Comparison of ENCODE assay signal across 8 mouse cellular contexts in genomic region chr5:119712679-119713246, GRCm38 (mm10). TPM values are rescaled to one million over a fixed set of nuclear protein-coding genes. Genes with fewer than 3 reads are reported as not detected.
DNase-seq lines count a peak whose midpoint lies in the region; ATAC-seq and TF ChIP-seq lines count a peak whose summit lies in the region.

No protein-coding gene starts in this region.

- WGBS in embryonic facial prominence, embryonic 12.5 days: 6% methylated on average over 22 of the region's 22 CpGs
- 5% methylated on average over 22 of the region's 22 CpGs for WGBS in heart, embryonic 11.5 days (ENCODE audit: insufficient replicate concordance)
- WGBS in liver, embryonic 13.5 days (ENCODE audit: insufficient replicate concordance): 3% methylated on average over 22 of the region's 22 CpGs
- WGBS in neural tube, embryonic 11.5 days: 13% methylated on average over 22 of the region's 22 CpGs
- WGBS in stomach, postnatal 0 days: 8% methylated on average over 22 of the region's 22 CpGs

- peak overlapping the region; percentile 36 for H3K4me2 ChIP-seq in embryonic facial prominence, embryonic 12.5 days (replicated peaks)
- H3K4me2 ChIP-seq in heart, embryonic 11.5 days: peak overlapping the region; percentile 54
- peak overlapping the region; percentile 34 for H3K4me2 ChIP-seq in liver, embryonic 13.5 days
- H3K4me2 ChIP-seq in neural tube, embryonic 11.5 days (ENCODE audit: low read depth): no peak overlapping the region
- peak overlapping the region; percentile 34 for H3K4me2 ChIP-seq in stomach, postnatal 0 days (replicated peaks; ENCODE audit: low read depth)

- H3K27me3 ChIP-seq in embryonic facial prominence, embryonic 12.5 days: peaks cover 13% of the 10 kb centered on the region
- peaks cover 24% of the 10 kb centered on the region for H3K27me3 ChIP-seq in heart, embryonic 11.5 days (ENCODE audit: control insufficient read depth, insufficient read depth, low read length)
- peaks cover 5% of the 10 kb centered on the region for H3K27me3 ChIP-seq in liver, embryonic 13.5 days
- peaks cover 40% of the 10 kb centered on the region for H3K27me3 ChIP-seq in neural tube, embryonic 11.5 days (ENCODE audit: control insufficient read depth, insufficient read depth, low read length)
- H3K27me3 ChIP-seq in stomach, postnatal 0 days (ENCODE audit: control insufficient read depth, insufficient read depth, low read length): no peaks in the 10 kb centered on the region

- H3K4me3 ChIP-seq in embryonic facial prominence, embryonic 12.5 days: no peak overlapping the region
- peak overlapping the region; percentile 15; the same call in 1 of the 2 replicates for H3K4me3 ChIP-seq in heart, embryonic 11.5 days (ENCODE audit: low read depth, low read length)
- H3K4me3 ChIP-seq in liver, embryonic 13.5 days (replicated peaks): no peak overlapping the region
- H3K4me3 ChIP-seq in neural tube, embryonic 11.5 days (ENCODE audit: low read depth, low read length): no peak overlapping the region
- 0 out of 2 replicates have a peak overlapping the region, but pooled peaks have one; percentile 6 for H3K4me3 ChIP-seq in stomach, postnatal 0 days (ENCODE audit: low read depth, low read length)

- H3K4me1 ChIP-seq in embryonic facial prominence, embryonic 12.5 days: 0 out of 2 replicates have a peak, but pooled peaks cover 5% of the 10 kb centered on the region
- H3K4me1 ChIP-seq in heart, embryonic 11.5 days (ENCODE audit: control insufficient read depth, insufficient read depth, low read length): no peaks in the 10 kb centered on the region
- no peaks in the 10 kb centered on the region for H3K4me1 ChIP-seq in liver, embryonic 13.5 days (replicated peaks)
- no peaks in the 10 kb centered on the region for H3K4me1 ChIP-seq in neural tube, embryonic 11.5 days (ENCODE audit: control insufficient read depth, insufficient read depth, low read length)
- no peaks in the 10 kb centered on the region for H3K4me1 ChIP-seq in stomach, postnatal 0 days (replicated peaks; ENCODE audit: control insufficient read depth, insufficient read depth)

- H3K27ac ChIP-seq in embryonic facial prominence, embryonic 12.5 days: no peak overlapping the region
- H3K27ac ChIP-seq in heart, embryonic 11.5 days (ENCODE audit: low read depth, low read length): no peak overlapping the region
- H3K27ac ChIP-seq in liver, embryonic 13.5 days: no peak overlapping the region
- no peak overlapping the region for H3K27ac ChIP-seq in neural tube, embryonic 11.5 days (ENCODE audit: low read depth, low read length)
- H3K27ac ChIP-seq in stomach, postnatal 0 days (replicated peaks): no peak overlapping the region

- DNase-seq in layer of hippocampus, adult 11-12 months (ENCODE audit: low spot score): peak; percentile 63
- no peak for DNase-seq in layer of hippocampus, adult 9-10 months (ENCODE audit: low spot score)
- peak; percentile 91 for DNase-seq in kidney, postnatal 10 days
- peak; percentile 5 for DNase-seq in liver, embryonic 13.5 days
- DNase-seq in neural tube, embryonic 11.5 days (ENCODE audit: low spot score): peak; percentile 87
- DNase-seq in stomach, postnatal 0 days (ENCODE audit: low spot score): peak; percentile 75

- H3K36me3 ChIP-seq in embryonic facial prominence, embryonic 12.5 days: no peaks in the 10 kb centered on the region
- no peaks in the 10 kb centered on the region for H3K36me3 ChIP-seq in heart, embryonic 11.5 days (ENCODE audit: control insufficient read depth, insufficient read depth, low read length)
- H3K36me3 ChIP-seq in liver, embryonic 13.5 days: no peaks in the 10 kb centered on the region
- no peaks in the 10 kb centered on the region for H3K36me3 ChIP-seq in neural tube, embryonic 11.5 days (ENCODE audit: control insufficient read depth, insufficient read depth, low read length)
- no peaks in the 10 kb centered on the region for H3K36me3 ChIP-seq in stomach, postnatal 0 days (ENCODE audit: control insufficient read depth, insufficient read depth, low read length)

- ATAC-seq in embryonic facial prominence, embryonic 12.5 days (ENCODE audit: insufficient number of reproducible peaks, insufficient read depth, low FRiP score, low TSS enrichment): no peak
- no peak for ATAC-seq in heart, embryonic 11.5 days (replicated peaks; ENCODE audit: insufficient number of reproducible peaks, low FRiP score, low TSS enrichment)
- ATAC-seq in liver, embryonic 13.5 days (ENCODE audit: low read depth): no peak
- no peak for ATAC-seq in neural tube, embryonic 11.5 days (ENCODE audit: insufficient read depth, low FRiP score, low TSS enrichment)
- ATAC-seq in stomach, postnatal 0 days (ENCODE audit: low FRiP score, low TSS enrichment): peak; percentile 57; the same call in 1 of the 2 replicates

- TF ChIP-seq CTCF in stomach, postnatal 0 days (IDR thresholded peaks at IDR 0.05; ENCODE audit: low read depth): peak; percentile 93

- H3K9ac ChIP-seq in embryonic facial prominence, embryonic 12.5 days: no peak overlapping the region
- no peak overlapping the region for H3K9ac ChIP-seq in heart, embryonic 11.5 days (ENCODE audit: low read depth, low read length)
- H3K9ac ChIP-seq in liver, embryonic 13.5 days: no peak overlapping the region
- H3K9ac ChIP-seq in neural tube, embryonic 11.5 days (ENCODE audit: low read length): no peak overlapping the region
- no peak overlapping the region for H3K9ac ChIP-seq in stomach, postnatal 0 days (ENCODE audit: low read length)

- TF ChIP-seq EP300 in stomach, postnatal 0 days (optimal IDR thresholded peaks at IDR 0.05): no peak

- no peaks in the 10 kb centered on the region for H3K9me3 ChIP-seq in embryonic facial prominence, embryonic 12.5 days
- H3K9me3 ChIP-seq in heart, embryonic 11.5 days (replicated peaks; ENCODE audit: control insufficient read depth, low read length): no peaks in the 10 kb centered on the region
- no peaks in the 10 kb centered on the region for H3K9me3 ChIP-seq in liver, embryonic 13.5 days (replicated peaks)
- no peaks in the 10 kb centered on the region; the same call in 1 of the 2 replicates for H3K9me3 ChIP-seq in neural tube, embryonic 11.5 days (ENCODE audit: control insufficient read depth, low read length)
- no peaks in the 10 kb centered on the region for H3K9me3 ChIP-seq in stomach, postnatal 0 days (ENCODE audit: control insufficient read depth, low read length)

RNA-seq across cellular contexts. Expression of gene Tbx3, which starts 42.3 kb away (rescaled TPM):
- 59.5 and 65.3 TPM in 2 replicates for polyA plus RNA-seq in embryonic facial prominence, embryonic 12.5 days (2016; fragmentation: Nextera tagmentation; extraction: Ambion mirVana)
- polyA plus RNA-seq in heart, embryonic 11.5 days (2014; fragmentation: Nextera tagmentation; extraction: Ambion mirVana): 12.8 and 14.5 TPM in 2 replicates
- 4.1 and 6.1 TPM in 2 replicates for polyA plus RNA-seq in liver, embryonic 13.5 days (2015; fragmentation: Nextera tagmentation; extraction: Ambion mirVana)
- polyA plus RNA-seq in neural tube, embryonic 11.5 days (2014; fragmentation: Nextera tagmentation; extraction: Ambion mirVana): 10.5 and 15.5 TPM in 2 replicates
- 6.8 and 7.5 TPM in 2 replicates for polyA plus RNA-seq in stomach, postnatal 0 days (2015; fragmentation: Nextera tagmentation; extraction: Ambion mirVana)

Comparison
In these comparisons a context has a peak if more than half of its experiments do, and no peak if none do; other contexts are left out.
1. H3K4me3 ChIP-seq: peak in heart, embryonic 11.5 days (single experiment) and stomach, postnatal 0 days (single experiment); none in embryonic facial prominence, embryonic 12.5 days (single experiment), liver, embryonic 13.5 days (single experiment) and neural tube, embryonic 11.5 days (single experiment).